Mouse (Mus musculus): ENCODE results near the gene Kctd11. TPM values are rescaled to one million over a fixed set of nuclear protein-coding genes. Genes with fewer than 3 reads are reported as not detected.

Gene Kctd11
- polyA plus RNA-seq, 1 experiment from 2014 or later = 15.9 TPM

- under 1% methylated on average over 36 of the region's 38 CpGs for WGBS
- Histone ChIP-seq H3K4me2 (replicated peaks; ENCODE audit: low read depth) (peak within 1 kb of the TSS; percentile 83), H3K9me3 (ENCODE audit: control insufficient read depth, low read length) (no peaks in the 10 kb centered on the region), H3K9ac (ENCODE audit: low read length) (peak within 1 kb of the TSS; percentile 83), H3K36me3 (ENCODE audit: control insufficient read depth, insufficient read depth, low read length) (peaks cover 20% of the 10 kb centered on the region), H3K4me3 (ENCODE audit: low read depth, low read length) (peak within 1 kb of the TSS; percentile 85), H3K4me1 (replicated peaks; ENCODE audit: control insufficient read depth, insufficient read depth) (no peaks in the 10 kb centered on the region; the same call in none of the 2 replicates), H3K27ac (replicated peaks) (peak within 1 kb of the TSS; percentile 94), H3K27me3 (ENCODE audit: control insufficient read depth, insufficient read depth, low read length) (no peaks in the 10 kb centered on the region)
- TF ChIP-seq EP300 (optimal IDR thresholded peaks at IDR 0.05) (no peak), CTCF (IDR thresholded peaks at IDR 0.05; ENCODE audit: low read depth) (peak; percentile 30; the same call in 1 of the 2 replicates)
- ATAC-seq (ENCODE audit: low FRiP score, low TSS enrichment) (peak; percentile 93), DNase-seq (ENCODE audit: low spot score) (peak; percentile 96)
These were observed 35.0 kb downstream of the Kctd11 start, which contains the start of gene Plscr3 for GRCm38 (mm10) chr11:69846198-69846680. Gene Plscr3, plus strand, starts transcription at chr11:69846376.

GRCm38 (mm10) chr11:69838714-69839104 lies 42.5 kb downstream of the Kctd11 start:
- H3K27me3 ChIP-seq (ENCODE audit: control insufficient read depth, insufficient read depth, low read length) = no peaks in the 10 kb centered on the region
- H3K27ac ChIP-seq (replicated peaks) = peak overlapping the region; percentile 87
- TF ChIP-seq EP300 (optimal IDR thresholded peaks at IDR 0.05) (no peak), CTCF (IDR thresholded peaks at IDR 0.05; ENCODE audit: low read depth) (no peak)
- DNase-seq (ENCODE audit: low spot score) (peak; percentile 43), ATAC-seq (ENCODE audit: low FRiP score, low TSS enrichment) (no peak)
- no peaks in the 10 kb centered on the region for H3K9me3 ChIP-seq (ENCODE audit: control insufficient read depth, low read length)
- peaks cover 5% of the 10 kb centered on the region for H3K4me1 ChIP-seq (replicated peaks; ENCODE audit: control insufficient read depth, insufficient read depth)
- WGBS = 2% methylated on average over 7 of the region's 7 CpGs
- H3K36me3 ChIP-seq (ENCODE audit: control insufficient read depth, insufficient read depth, low read length) = 0 out of 2 replicates have a peak, but pooled peaks cover 2% of the 10 kb centered on the region
- H3K9ac ChIP-seq (ENCODE audit: low read length) = peak overlapping the region; percentile 82
- peak overlapping the region; percentile 67 for H3K4me2 ChIP-seq (replicated peaks; ENCODE audit: low read depth)
- H3K4me3 ChIP-seq (ENCODE audit: low read depth, low read length) = peak overlapping the region; percentile 67

- 0 out of 2 replicates have a peak, but pooled peaks cover 2% of the 10 kb centered on the region for H3K36me3 ChIP-seq (ENCODE audit: control insufficient read depth, insufficient read depth, low read length)
- DNase-seq (ENCODE audit: low spot score) (peak; percentile 97), ATAC-seq (ENCODE audit: low FRiP score, low TSS enrichment) (peak; percentile 93)
- TF ChIP-seq EP300 (optimal IDR thresholded peaks at IDR 0.05) (peak; percentile 81), CTCF (IDR thresholded peaks at IDR 0.05; ENCODE audit: low read depth) (no peak; the same call in 1 of the 2 replicates)
- H3K9me3 ChIP-seq (ENCODE audit: control insufficient read depth, low read length) = no peaks in the 10 kb centered on the region
- peak within 1 kb of the TSS; percentile 77 for H3K4me2 ChIP-seq (replicated peaks; ENCODE audit: low read depth)
- H3K9ac ChIP-seq (ENCODE audit: low read length) = peak within 1 kb of the TSS; percentile 82
- peaks cover 5% of the 10 kb centered on the region for H3K4me1 ChIP-seq (replicated peaks; ENCODE audit: control insufficient read depth, insufficient read depth)
- WGBS = 0% methylated on average over 34 of the region's 34 CpGs
- peak within 1 kb of the TSS; percentile 87 for H3K27ac ChIP-seq (replicated peaks)
- no peaks in the 10 kb centered on the region for H3K27me3 ChIP-seq (ENCODE audit: control insufficient read depth, insufficient read depth, low read length)
- H3K4me3 ChIP-seq (ENCODE audit: low read depth, low read length) = peak within 1 kb of the TSS; percentile 67
These were observed 43.1 kb downstream of the Kctd11 start, which contains the start of gene Tmem256 for GRCm38 (mm10) chr11:69837952-69838713. Gene Tmem256, plus strand, starts transcription at chr11:69838514.

- H3K4me2 ChIP-seq (replicated peaks; ENCODE audit: low read depth) = peak within 1 kb of the TSS; percentile 77
- H3K4me1 ChIP-seq (replicated peaks; ENCODE audit: control insufficient read depth, insufficient read depth) = peaks cover 5% of the 10 kb centered on the region
- H3K36me3 ChIP-seq (ENCODE audit: control insufficient read depth, insufficient read depth, low read length) = 0 out of 2 replicates have a peak, but pooled peaks cover 2% of the 10 kb centered on the region
- peak; percentile 40; the same call in 1 of the 2 replicates for TF ChIP-seq CTCF (IDR thresholded peaks at IDR 0.05; ENCODE audit: low read depth)
- no peak for TF ChIP-seq EP300 (optimal IDR thresholded peaks at IDR 0.05)
- H3K9ac ChIP-seq (ENCODE audit: low read length) = peak within 1 kb of the TSS; percentile 82
- peak within 1 kb of the TSS; percentile 87 for H3K27ac ChIP-seq (replicated peaks)
- peak within 1 kb of the TSS; percentile 67 for H3K4me3 ChIP-seq (ENCODE audit: low read depth, low read length)
- no peaks in the 10 kb centered on the region for H3K27me3 ChIP-seq (ENCODE audit: control insufficient read depth, insufficient read depth, low read length)
- DNase-seq (ENCODE audit: low spot score) = no peak
- H3K9me3 ChIP-seq (ENCODE audit: control insufficient read depth, low read length) = no peaks in the 10 kb centered on the region
- 2% methylated on average over 30 of the region's 32 CpGs for WGBS
- ATAC-seq (ENCODE audit: low FRiP score, low TSS enrichment) = peak; percentile 65
These were observed 43.6 kb downstream of the Kctd11 start, which contains the start of gene Nlgn2 for GRCm38 (mm10) chr11:69837604-69837951. Gene Nlgn2, minus strand, starts transcription at chr11:69837784.

GRCm38 (mm10) chr11:69836703-69837576 lies 44.3 kb downstream of the Kctd11 start:
- Histone ChIP-seq H3K4me2 (replicated peaks; ENCODE audit: low read depth) (peak overlapping the region; percentile 77), H3K4me1 (replicated peaks; ENCODE audit: control insufficient read depth, insufficient read depth) (peaks cover 5% of the 10 kb centered on the region), H3K9me3 (ENCODE audit: control insufficient read depth, low read length) (no peaks in the 10 kb centered on the region), H3K36me3 (ENCODE audit: control insufficient read depth, insufficient read depth, low read length) (0 out of 2 replicates have a peak, but pooled peaks cover 2% of the 10 kb centered on the region), H3K27me3 (ENCODE audit: control insufficient read depth, insufficient read depth, low read length) (no peaks in the 10 kb centered on the region), H3K4me3 (ENCODE audit: low read depth, low read length) (peak overlapping the region; percentile 67), H3K9ac (ENCODE audit: low read length) (peak overlapping the region; percentile 65), H3K27ac (replicated peaks) (peak overlapping the region; percentile 69)
- DNase-seq (ENCODE audit: low spot score) = peak; percentile 37
- TF ChIP-seq CTCF (IDR thresholded peaks at IDR 0.05; ENCODE audit: low read depth) (no peak), EP300 (optimal IDR thresholded peaks at IDR 0.05) (no peak)
- no peak for ATAC-seq (ENCODE audit: low FRiP score, low TSS enrichment)
- WGBS = 2% methylated on average over 42 of the region's 52 CpGs

Measured in stomach, postnatal 0 days (tissue).